Mouse (Mus musculus) thymus, adult 2 months (tissue): ENCODE results near the gene Zbtb26. TPM values are rescaled to one million over a fixed set of nuclear protein-coding genes. Genes with fewer than 3 reads are reported as not detected.

ENCODE experiments used
- DNase-seq: peaks from one replicate; pipeline ENCODE4 v3.0.0; 2021
- H3K27ac ChIP-seq: fragments of 200-500 bp; 2 replicates; pipeline ENCODE4 v1.5.1; 2012; ENCODE audit warnings: low read length, control low read depth; ENCODE audit not compliant: control insufficient read depth, insufficient read depth
- H3K27me3 ChIP-seq: fragments of 200-500 bp; 2 replicates; pipeline ENCODE4 v1.6.1; 2012; ENCODE audit warnings: mild to moderate bottlenecking, low read length, moderate library complexity, mixed read lengths; ENCODE audit not compliant: control insufficient read depth, insufficient read depth
- H3K36me3 ChIP-seq: fragments of 200-500 bp; 2 replicates; pipeline ENCODE4 v1.6.1; 2012; ENCODE audit warnings: mild to moderate bottlenecking, low read length, moderate library complexity; ENCODE audit not compliant: control insufficient read depth, insufficient read depth
- H3K4me1 ChIP-seq: fragments of 200-500 bp; replicated peaks from 2 replicates; pipeline ENCODE4 v1.6.1; 2012; ENCODE audit warnings: low read length; ENCODE audit not compliant: control insufficient read depth, insufficient read depth
- H3K4me3 ChIP-seq: fragments of 200-500 bp; 2 replicates; pipeline ENCODE4 v1.5.1; 2012; ENCODE audit warnings: mild to moderate bottlenecking, low read length, control low read depth, moderate library complexity; ENCODE audit not compliant: control insufficient read depth, insufficient read depth
- CTCF ChIP-seq: fragments of 200-500 bp; IDR thresholded peaks from 2 replicates; pipeline ENCODE4 v1.5.1; 2012; ENCODE audit warnings: mild to moderate bottlenecking, control low read depth, low read length, moderate library complexity, borderline replicate concordance; ENCODE audit not compliant: control insufficient read depth, poor library complexity, insufficient read depth; ENCODE audit errors: extremely low read depth
- POLR2A ChIP-seq: fragments of 200-500 bp; IDR thresholded peaks from 2 replicates; pipeline ENCODE4 v1.6.1; 2012; ENCODE audit warnings: mild to moderate bottlenecking, low read length, control low read depth, moderate library complexity; ENCODE audit not compliant: control insufficient read depth, poor library complexity, insufficient read depth; ENCODE audit errors: extremely low read depth
- WGBS: fragments of 180-500 bp; shearing (Covaris S2); methylation state at CpG from one replicate; pipeline ENCODE4 v1.1.7; 2018; 5-methylcytosine and 5-hydroxymethylcytosine counted together
- polyA plus RNA-seq: library from polyadenylated mRNA; depleted of rRNA; stranded (reverse); fragments of >200 nt; gene quantifications from 2 replicates; pipeline ENCODE4 v1.2.3, GENCODE M21; 2012

Gene Zbtb26
- polyA plus RNA-seq, 1 experiment, result 5.0 TPM

- no peaks in the 10 kb centered on the region for H3K27me3 ChIP-seq
- peaks cover 4% of the 10 kb centered on the region; the same call in 1 of the 2 replicates for H3K36me3 ChIP-seq
- no peaks in the 10 kb centered on the region for H3K4me1 ChIP-seq
- WGBS, result 97% methylated on average over 4 of the region's 4 CpGs
- no peak overlapping the region for H3K27ac ChIP-seq
- no peak overlapping the region for H3K4me3 ChIP-seq
- TF ChIP-seq POLR2A, result no peak
- TF ChIP-seq CTCF, result no peak
- DNase-seq, result no peak
These were observed 23.3 kb upstream of the Zbtb26 start for GRCm38 (mm10) chr2:37466266-37466665.

GRCm38 (mm10) chr2:37460707-37461106 is 17.8 kb upstream of the Zbtb26 start:
- Histone ChIP-seq H3K4me1 (no peaks in the 10 kb centered on the region), H3K36me3 (no peaks in the 10 kb centered on the region), H3K4me3 (no peak overlapping the region), H3K27me3 (no peaks in the 10 kb centered on the region), H3K27ac (no peak overlapping the region)
- no peak for DNase-seq
- WGBS, result 97% methylated on average over 4 of the region's 4 CpGs
- TF ChIP-seq POLR2A (no peak), CTCF (no peak)

GRCm38 (mm10) chr2:37452376-37452760 is 9.4 kb upstream of the Zbtb26 start:
- WGBS, result 2% methylated on average over 23 of the region's 24 CpGs
- H3K4me3 ChIP-seq, result peak overlapping the region; percentile 94
- H3K36me3 ChIP-seq, result no peaks in the 10 kb centered on the region
- DNase-seq, result no peak
- H3K27ac ChIP-seq, result no peak overlapping the region
- no peaks in the 10 kb centered on the region for H3K27me3 ChIP-seq
- H3K4me1 ChIP-seq, result peaks cover 9% of the 10 kb centered on the region
- no peak for TF ChIP-seq POLR2A
- no peak for TF ChIP-seq CTCF

GRCm38 (mm10) chr2:37451667-37452375 is 8.9 kb upstream of the Zbtb26 start:
- H3K4me3 ChIP-seq, result peak overlapping the region; percentile 94
- 8% methylated on average over 43 of the region's 44 CpGs for WGBS

GRCm38 (mm10) chr2:37431609-37432008 is 11.3 kb downstream of the Zbtb26 start:
- H3K4me1 ChIP-seq, result peaks cover 2% of the 10 kb centered on the region; the same call in 1 of the 2 replicates
- WGBS, result 52% methylated on average over 7 of the region's 7 CpGs
- no peak overlapping the region for H3K27ac ChIP-seq
- TF ChIP-seq CTCF (no peak), POLR2A (no peak)
- no peak overlapping the region for H3K4me3 ChIP-seq
- H3K36me3 ChIP-seq, result peaks cover 8% of the 10 kb centered on the region
- no peak for DNase-seq
- no peaks in the 10 kb centered on the region for H3K27me3 ChIP-seq

More at GRCm38 (mm10) chr2:37451667-37452375, 8.9 kb upstream of the Zbtb26 start:
- peak; percentile 91 for DNase-seq
- H3K27ac ChIP-seq, result 0 out of 2 replicates have a peak overlapping the region, but pooled peaks have one; percentile 30
- TF ChIP-seq POLR2A, result peak; percentile 75; the same call in 1 of the 2 replicates
- peak; percentile 36; the same call in 1 of the 2 replicates for TF ChIP-seq CTCF
- peaks cover 9% of the 10 kb centered on the region for H3K4me1 ChIP-seq
- no peaks in the 10 kb centered on the region for H3K27me3 ChIP-seq
- no peaks in the 10 kb centered on the region for H3K36me3 ChIP-seq

- H3K27ac ChIP-seq, result peak overlapping the region; percentile 57
- DNase-seq, result peak; percentile 82
- no peaks in the 10 kb centered on the region for H3K27me3 ChIP-seq
- under 1% methylated on average over 38 of the region's 38 CpGs for WGBS
- TF ChIP-seq POLR2A (peak; percentile 41; the same call in 1 of the 2 replicates), CTCF (no peak)
- peaks cover 8% of the 10 kb centered on the region for H3K36me3 ChIP-seq
- H3K4me3 ChIP-seq, result peak overlapping the region; percentile 95
- H3K4me1 ChIP-seq, result peaks cover 2% of the 10 kb centered on the region; the same call in 1 of the 2 replicates
These were observed 12.1 kb downstream of the Zbtb26 start for GRCm38 (mm10) chr2:37430593-37431464.
